Mouse (Mus musculus) erythroblast, adult 5-6 weeks (primary cell): ENCODE data around the gene Dnm2. TPM values are rescaled to one million over a fixed set of nuclear protein-coding genes. Genes with fewer than 3 reads are reported as not detected.
"Not testable (repeated sequence)": the region's sequence is repeated elsewhere in the genome, so short reads cannot be mapped to it uniquely, and the experiment has no call there.

ENCODE experiments used
- ATAC-seq: replicated peaks from 2 replicates; pipeline ENCODE4 v1.8.0; 2016; ENCODE audit warnings: moderate number of reproducible peaks, mild to moderate bottlenecking, moderate TSS enrichment, inconsistent platforms; ENCODE audit not compliant: poor library complexity, low FRiP score, severe bottlenecking
- total RNA-seq, 2 experiments: library from RNA; stranded (forward) in 1 of 2; stranded (reverse) in 1 of 2; fragments of 150-400 nt in 1 of 2; fragments of 200-764, 138-1000 nt in 1 of 2; gene quantifications; 2 replicates each; pipeline versions ENCODE4 v1.2.3 to v1.2.4; 2015 to 2017; ENCODE audit warnings: low replicate concordance in 2 of 2

Dnm2 gene
- total RNA-seq, 2 experiments from 2014 or later = 40.5 to 100 TPM

DNA sequence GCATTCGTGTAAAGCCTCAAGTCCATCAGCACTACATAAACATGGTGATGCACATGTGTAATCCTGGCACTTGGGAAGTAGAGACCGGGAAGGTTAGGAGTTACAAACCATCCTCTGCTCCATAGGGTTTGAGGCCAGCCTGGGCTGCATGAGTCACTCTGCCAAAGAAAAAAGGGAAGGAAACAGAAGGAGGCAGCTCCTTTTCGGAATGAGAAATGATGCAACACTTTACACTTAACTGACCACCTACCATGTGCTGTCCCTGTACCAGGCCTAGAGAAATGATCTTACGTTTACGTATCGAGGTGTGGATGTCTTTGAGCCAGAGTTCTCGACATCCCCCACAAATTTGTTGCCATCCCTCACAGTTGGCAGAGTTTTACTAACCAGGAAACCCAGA lies 28.3 kb downstream of the Dnm2 start:
- ATAC-seq = no peak

DNA sequence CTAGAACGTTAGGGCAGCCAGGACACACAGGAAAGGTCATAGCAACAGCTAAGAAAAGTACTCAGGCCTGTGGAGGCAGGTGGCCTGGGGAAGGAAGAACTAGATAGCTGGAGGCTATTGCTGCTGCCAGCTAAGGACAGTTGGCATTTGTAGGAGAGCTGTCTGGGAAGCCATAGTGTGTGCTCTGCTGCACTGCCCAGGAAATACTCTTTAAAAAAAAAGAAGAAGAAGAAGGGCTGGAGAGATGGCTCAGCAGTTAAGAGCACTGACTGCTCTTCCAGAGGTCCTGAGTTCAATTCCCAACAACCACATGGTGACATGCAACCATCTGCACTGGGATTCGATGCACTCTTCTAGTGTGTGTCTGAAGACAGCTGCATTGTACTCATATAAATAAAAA lies 28.8 kb downstream of the Dnm2 start:
- ATAC-seq = no peak

DNA sequence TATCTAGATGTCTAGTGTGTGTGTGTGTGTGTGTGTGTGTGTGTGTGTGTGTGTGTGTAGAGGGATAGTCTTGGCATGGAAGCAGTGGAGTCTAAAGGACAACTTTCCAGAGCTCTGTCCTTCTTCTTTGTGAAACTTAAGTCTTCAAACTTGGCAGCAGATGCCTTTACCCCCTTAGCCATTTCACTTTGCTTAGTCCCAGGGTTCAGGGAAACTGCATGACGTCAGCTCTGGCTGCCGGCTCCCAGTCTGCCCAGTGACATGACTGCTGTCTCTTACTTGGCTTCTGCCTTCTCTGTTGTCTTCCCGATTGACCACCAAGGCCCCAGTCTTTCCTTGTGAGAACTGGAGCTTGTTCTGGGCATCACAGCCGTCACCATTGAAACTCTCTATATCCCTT lies 29.8 kb downstream of the Dnm2 start:
- no peak for ATAC-seq

GRCm38 (mm10) chr9:21455103-21455770 lies 30.5 kb downstream of the Dnm2 start:
- ATAC-seq = no peak

DNA sequence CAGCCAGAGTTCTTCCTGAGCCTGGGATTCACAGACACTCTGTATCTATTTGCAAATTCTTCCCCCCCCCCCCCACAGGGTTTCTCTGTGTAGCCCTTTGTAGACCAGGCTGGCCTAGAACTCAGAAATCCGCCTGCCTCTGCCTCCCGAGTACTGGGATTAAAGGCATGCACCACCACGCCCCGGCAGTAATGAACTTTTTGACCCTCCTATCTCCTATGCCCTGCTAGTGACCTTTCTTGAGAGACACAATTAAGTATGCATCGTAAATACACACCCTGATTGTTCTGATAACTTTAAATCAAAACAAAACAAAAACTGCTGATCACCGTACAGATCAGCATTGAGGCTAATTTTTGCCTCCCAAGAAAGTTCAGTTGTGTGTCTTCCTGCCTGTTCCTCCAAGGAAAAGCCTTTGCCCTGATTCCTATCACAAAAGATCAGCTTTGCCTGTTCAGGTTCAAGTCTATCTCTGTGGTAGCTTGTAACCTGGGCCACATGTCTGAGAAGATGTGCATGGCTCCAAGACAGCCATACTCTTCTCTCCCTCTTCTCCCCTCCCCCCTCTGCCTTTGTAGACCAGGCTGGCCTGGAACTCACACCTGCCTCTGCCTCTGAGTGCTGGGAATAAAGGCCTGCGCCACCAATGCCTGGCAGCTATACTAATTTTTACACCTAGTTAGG lies 31.7 kb downstream of the Dnm2 start:
- no peak for ATAC-seq

- no peak for ATAC-seq
These were observed 32.4 kb downstream of the Dnm2 start for GRCm38 (mm10) chr9:21456930-21457634.

DNA sequence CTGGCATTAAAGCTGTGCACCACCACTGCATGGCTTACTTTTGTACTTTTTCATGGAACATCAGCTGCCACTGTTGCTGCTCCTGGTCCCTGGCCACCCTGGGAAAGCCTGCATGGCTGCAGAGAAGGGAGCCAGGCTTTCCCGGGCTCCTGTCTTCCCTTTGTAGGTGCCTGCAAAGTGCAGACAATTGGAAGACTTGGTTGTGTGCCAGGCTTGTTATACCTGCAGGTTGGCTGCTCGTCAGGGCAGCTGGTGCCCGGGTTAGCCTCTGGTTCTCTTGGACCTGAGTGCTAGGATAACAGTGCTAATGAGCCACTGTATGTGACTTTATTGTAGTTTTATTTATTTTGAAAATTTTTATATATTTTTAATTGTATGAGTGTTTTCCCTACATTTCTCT lies 34.1 kb downstream of the Dnm2 start:
- no peak for ATAC-seq

DNA sequence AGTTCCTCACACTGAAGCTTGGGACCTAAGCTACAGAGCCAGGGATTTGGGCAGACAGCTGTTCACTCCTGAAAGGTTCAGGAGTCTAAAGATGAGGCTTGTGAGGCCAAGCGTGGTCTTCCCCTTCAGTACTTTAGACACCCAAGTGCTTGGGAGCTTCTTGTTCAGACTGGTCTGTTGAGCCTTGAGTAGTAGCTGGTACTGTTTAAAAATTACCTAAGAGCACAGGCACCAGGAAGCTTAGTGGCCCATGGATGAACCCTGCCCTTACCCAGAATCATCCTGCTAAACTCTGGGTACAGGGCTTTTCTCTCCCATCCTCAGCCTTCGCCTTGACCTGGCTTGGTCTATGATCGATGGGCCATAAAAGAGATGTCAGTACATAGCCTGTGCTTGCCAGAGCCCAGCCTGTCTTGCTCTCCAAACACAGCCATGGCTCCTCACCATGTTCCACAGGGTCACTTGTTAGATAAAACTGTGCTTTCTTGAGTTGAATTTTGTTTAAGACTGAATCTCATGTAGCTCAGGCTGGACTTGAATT lies 35.8 kb downstream of the Dnm2 start:
- no peak for ATAC-seq

- no peak for ATAC-seq
These were observed 38.5 kb downstream of the Dnm2 start for GRCm38 (mm10) chr9:21463138-21463590.

GRCm38 (mm10) chr9:21463766-21464564 lies 39.3 kb downstream of the Dnm2 start:
- ATAC-seq = no peak

- ATAC-seq = not testable (repeated sequence)
These were observed 39.8 kb downstream of the Dnm2 start for GRCm38 (mm10) chr9:21464565-21464928.

- ATAC-seq = peak; percentile 72; the same call in 1 of the 2 replicates
These were observed 44.6 kb downstream of the Dnm2 start for GRCm38 (mm10) chr9:21469032-21470024.

GRCm38 (mm10) chr9:21472913-21473312 lies 48.2 kb downstream of the Dnm2 start:
- ATAC-seq = no peak

- no peak for ATAC-seq
These were observed 53.0 kb downstream of the Dnm2 start for GRCm38 (mm10) chr9:21477707-21478106.

DNA sequence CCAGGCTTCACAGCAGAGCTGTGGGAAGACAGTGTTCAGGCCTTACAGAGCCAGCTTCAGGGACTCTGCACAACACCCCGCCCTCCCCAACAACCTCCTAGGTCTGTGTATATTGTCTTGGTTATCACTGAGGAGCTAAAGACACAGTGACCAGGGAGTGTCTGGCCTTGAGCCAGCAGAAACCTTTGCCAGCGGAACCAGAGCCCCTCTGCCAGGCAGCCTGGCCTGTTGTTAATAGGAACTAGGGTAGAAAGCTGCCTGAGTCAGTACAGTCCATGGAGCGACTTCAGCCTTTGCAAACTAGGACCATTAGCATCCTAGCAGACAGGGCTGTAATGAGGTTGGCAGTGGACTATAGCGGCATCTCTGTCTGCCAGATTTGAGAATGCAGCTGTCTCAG lies 59.4 kb downstream of the Dnm2 start:
- no peak for ATAC-seq

DNA sequence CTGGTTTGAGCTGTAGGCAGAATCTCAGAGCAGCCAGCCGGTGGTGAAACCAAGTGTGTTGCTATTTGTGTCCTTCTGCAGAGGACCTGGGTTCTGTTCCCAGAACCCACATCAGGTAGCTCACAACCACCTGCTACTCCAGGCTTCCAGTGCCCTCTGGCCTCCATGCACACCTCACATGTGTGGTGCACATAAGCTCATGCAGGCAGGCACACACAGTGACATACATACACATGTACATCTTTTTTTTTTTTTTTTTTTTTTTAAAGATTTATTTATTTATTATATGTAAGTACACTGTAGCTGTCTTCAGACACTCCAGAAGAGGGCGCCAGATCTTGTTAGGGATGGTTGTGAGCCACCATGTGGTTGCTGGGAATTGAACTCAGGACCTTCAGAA lies 63.5 kb downstream of the Dnm2 start:
- not testable (repeated sequence) for ATAC-seq

DNA sequence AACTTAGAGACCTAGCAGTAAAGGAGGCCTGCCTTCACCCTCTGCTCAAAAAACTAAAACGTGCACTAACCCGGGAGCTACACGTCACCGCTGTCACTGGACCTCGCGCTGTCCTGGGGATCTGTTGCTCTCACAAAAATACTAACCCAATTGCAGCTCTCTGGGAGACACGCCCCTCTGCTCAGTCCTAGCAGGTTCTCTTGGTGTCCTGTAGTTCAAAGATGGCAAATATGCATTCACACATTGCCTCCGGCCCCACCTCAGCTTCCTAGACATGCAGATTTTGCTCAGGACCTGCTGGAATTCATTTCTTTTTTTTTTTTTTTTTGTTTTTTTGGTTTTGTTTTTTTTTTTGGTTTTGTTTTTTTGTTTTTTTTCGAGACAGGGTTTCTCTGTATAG lies 66.0 kb downstream of the Dnm2 start:
- ATAC-seq = no peak

DNA sequence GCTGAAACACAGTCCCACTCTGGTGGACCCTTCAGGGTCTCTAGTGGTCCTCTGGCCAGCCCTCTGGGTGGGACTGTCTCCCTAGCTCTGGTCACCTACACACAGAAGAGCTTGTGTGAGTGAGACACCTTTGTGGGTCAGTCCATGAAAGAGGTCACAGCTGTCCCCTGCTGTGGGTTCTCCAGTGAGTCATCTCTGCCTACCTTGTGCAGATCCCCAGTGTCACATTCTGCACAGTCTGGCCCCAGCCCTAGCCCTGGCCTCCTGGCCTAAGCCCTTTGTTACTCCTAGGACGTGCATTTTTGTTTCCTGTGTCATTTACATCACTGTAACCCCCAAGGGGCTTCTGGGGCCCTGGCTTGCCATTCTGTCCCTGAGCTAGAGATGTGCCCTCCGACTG lies 69.2 kb downstream of the Dnm2 start:
- ATAC-seq = no peak

GRCm38 (mm10) chr9:21494726-21495125 lies 70.0 kb downstream of the Dnm2 start:
- no peak for ATAC-seq
